ENCODE assay signal across 7 mouse cellular contexts in the genomic region with DNA sequence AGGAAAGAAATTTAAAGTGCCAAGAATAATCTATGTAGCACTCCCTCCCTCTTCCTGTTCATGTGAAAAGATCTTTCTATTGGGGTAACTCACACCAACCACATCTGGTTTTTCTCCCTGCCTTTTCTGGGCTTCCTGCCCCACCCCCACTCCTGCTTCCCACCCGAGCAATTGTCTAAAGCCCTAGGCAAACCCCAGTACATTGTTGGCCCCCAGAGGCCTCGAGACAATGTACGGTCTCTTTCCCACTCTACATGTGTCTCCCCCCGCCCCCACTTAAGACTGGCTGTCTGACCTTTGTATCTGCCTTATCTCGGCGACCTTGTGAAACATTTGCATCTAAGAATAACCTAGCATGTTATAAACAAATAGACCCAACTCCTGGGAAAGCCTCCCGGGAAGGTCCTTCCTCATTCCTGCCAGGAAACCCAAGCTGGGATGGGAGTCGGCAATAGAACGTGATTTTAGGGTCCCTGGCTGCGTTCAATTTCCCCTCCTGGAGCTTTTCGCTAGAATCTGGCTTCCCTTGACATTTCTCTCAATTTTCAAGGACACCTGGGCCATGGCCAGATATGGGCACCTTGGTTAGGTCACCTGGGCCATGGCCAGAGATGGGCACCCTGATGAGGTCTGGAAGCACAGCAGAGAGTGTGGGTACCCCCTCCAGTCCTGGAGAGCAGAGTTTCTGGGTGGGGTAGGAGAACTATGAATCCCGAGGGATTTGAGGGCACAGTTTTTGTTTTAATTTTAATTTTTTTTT.
A peak's percentile ranks its signal among the peaks of the same experiment; 100 is the strongest.
DNase-seq lines count a peak whose midpoint lies in the region; ATAC-seq and TF ChIP-seq lines count a peak whose summit lies in the region.

No protein-coding gene starts in this region.

- 33% methylated on average over 12 of the region's 12 CpGs for WGBS in embryonic facial prominence, embryonic 15.5 days
- WGBS in intestine, postnatal 0 days: 17% methylated on average over 12 of the region's 12 CpGs
- 23% methylated on average over 12 of the region's 12 CpGs for WGBS in liver, postnatal 0 days (ENCODE audit: insufficient replicate concordance)
- 52% methylated on average over 12 of the region's 12 CpGs for whole genome bisulfite sequencing in hindbrain, embryonic 14.5 days

- H3K9me3 ChIP-seq in embryonic facial prominence, embryonic 15.5 days (replicated peaks): no peaks in the 10 kb centered on the region
- H3K9me3 ChIP-seq in intestine, postnatal 0 days (ENCODE audit: control insufficient read depth): no peaks in the 10 kb centered on the region
- H3K9me3 ChIP-seq in liver, postnatal 0 days (ENCODE audit: low read length): no peaks in the 10 kb centered on the region
- H3K9me3 ChIP-seq in hindbrain, embryonic 14.5 days (ENCODE audit: control insufficient read depth, low read length): no peaks in the 10 kb centered on the region

- no peaks in the 10 kb centered on the region for H3K36me3 ChIP-seq in embryonic facial prominence, embryonic 15.5 days
- no peaks in the 10 kb centered on the region for H3K36me3 ChIP-seq in intestine, postnatal 0 days (ENCODE audit: control insufficient read depth, insufficient read depth)
- H3K36me3 ChIP-seq in liver, postnatal 0 days (replicated peaks; ENCODE audit: insufficient read depth, low read length): no peaks in the 10 kb centered on the region
- H3K36me3 ChIP-seq in hindbrain, embryonic 14.5 days (replicated peaks; ENCODE audit: control insufficient read depth, insufficient read depth): no peaks in the 10 kb centered on the region

- H3K27ac ChIP-seq in embryonic facial prominence, embryonic 15.5 days (replicated peaks): peak overlapping the region; percentile 79
- H3K27ac ChIP-seq in intestine, postnatal 0 days (ENCODE audit: low read depth, low read length): peak overlapping the region; percentile 85
- H3K27ac ChIP-seq in liver, postnatal 0 days (ENCODE audit: low read depth): no peak overlapping the region
- H3K27ac ChIP-seq in hindbrain, embryonic 14.5 days: no peak overlapping the region

- H3K4me2 ChIP-seq in embryonic facial prominence, embryonic 15.5 days (replicated peaks): peak overlapping the region; percentile 30
- peak overlapping the region; percentile 46 for H3K4me2 ChIP-seq in intestine, postnatal 0 days (replicated peaks; ENCODE audit: low read depth)
- no peak overlapping the region; the same call in 1 of the 2 replicates for H3K4me2 ChIP-seq in liver, postnatal 0 days (ENCODE audit: low read depth, low read length)
- H3K4me2 ChIP-seq in hindbrain, embryonic 14.5 days (replicated peaks): no peak overlapping the region

- DNase-seq in adrenal gland, postnatal 36 days: peak; percentile 48 to 55
- peak; percentile 24 for DNase-seq in liver, postnatal 0 days
- DNase-seq in hindbrain, embryonic 14.5 days (ENCODE audit: low spot score): no peak
- DNase-seq in thymus, postnatal 10 days (ENCODE audit: low spot score in 2 of 2): no peak

- no peak overlapping the region for H3K9ac ChIP-seq in embryonic facial prominence, embryonic 15.5 days
- 0 out of 2 replicates have a peak overlapping the region, but pooled peaks have one; percentile 23 for H3K9ac ChIP-seq in intestine, postnatal 0 days (ENCODE audit: low read depth, low read length)
- no peak overlapping the region for H3K9ac ChIP-seq in liver, postnatal 0 days (replicated peaks)
- H3K9ac ChIP-seq in hindbrain, embryonic 14.5 days: no peak overlapping the region

- H3K4me3 ChIP-seq in embryonic facial prominence, embryonic 15.5 days (replicated peaks): no peak overlapping the region
- no peak overlapping the region for H3K4me3 ChIP-seq in intestine, postnatal 0 days (ENCODE audit: low read depth, low read length)
- H3K4me3 ChIP-seq in liver, postnatal 0 days (ENCODE audit: low read depth, low read length): no peak overlapping the region
- no peak overlapping the region for H3K4me3 ChIP-seq in hindbrain, embryonic 14.5 days (replicated peaks; ENCODE audit: low read length)

- no peak; the same call in 1 of the 2 replicates for TF ChIP-seq EP300 in liver, postnatal 0 days (IDR thresholded peaks at IDR 0.05; ENCODE audit: low read depth)

- TF ChIP-seq CTCF in intestine, postnatal 0 days (IDR thresholded peaks at IDR 0.05; ENCODE audit: low read depth): no peak
- no peak for TF ChIP-seq CTCF in liver, postnatal 0 days (IDR thresholded peaks at IDR 0.05; ENCODE audit: low read depth)

- H3K4me1 ChIP-seq in embryonic facial prominence, embryonic 15.5 days: peaks cover 18% of the 10 kb centered on the region
- peaks cover 9% of the 10 kb centered on the region; the same call in 1 of the 2 replicates for H3K4me1 ChIP-seq in intestine, postnatal 0 days (replicated peaks; ENCODE audit: control insufficient read depth, insufficient read depth, low read length)
- peaks cover 17% of the 10 kb centered on the region for H3K4me1 ChIP-seq in liver, postnatal 0 days (ENCODE audit: insufficient read depth)
- H3K4me1 ChIP-seq in hindbrain, embryonic 14.5 days (replicated peaks; ENCODE audit: control insufficient read depth, insufficient read depth, low read length): no peaks in the 10 kb centered on the region

- H3K27me3 ChIP-seq in embryonic facial prominence, embryonic 15.5 days: no peaks in the 10 kb centered on the region
- H3K27me3 ChIP-seq in intestine, postnatal 0 days (replicated peaks; ENCODE audit: control insufficient read depth, insufficient read depth, low read length): no peaks in the 10 kb centered on the region
- no peaks in the 10 kb centered on the region for H3K27me3 ChIP-seq in liver, postnatal 0 days (ENCODE audit: insufficient read depth, low read length)
- H3K27me3 ChIP-seq in hindbrain, embryonic 14.5 days (ENCODE audit: control insufficient read depth, insufficient read depth, low read length): no peaks in the 10 kb centered on the region

- ATAC-seq in embryonic facial prominence, embryonic 15.5 days (ENCODE audit: insufficient number of reproducible peaks, low FRiP score, low TSS enrichment, low read depth): peak; percentile 47; the same call in 1 of the 2 replicates
- peak; percentile 69 for ATAC-seq in intestine, postnatal 0 days
- ATAC-seq in liver, postnatal 0 days: 0 out of 2 replicates have a peak, but pooled peaks have one; percentile 19
- no peak for ATAC-seq in hindbrain, embryonic 14.5 days (ENCODE audit: low FRiP score)
- ATAC-seq in frontal cortex, adult (ENCODE audit: low TSS enrichment): no peak

Comparison
In these comparisons a context has a peak if more than half of its experiments do, and no peak if none do; other contexts are left out.
1. DNase-seq: peak in adrenal gland, postnatal 36 days (2 of 2) and liver, postnatal 0 days (single experiment); none in hindbrain, embryonic 14.5 days (single experiment) and thymus, postnatal 10 days (0 of 2).
2. ATAC-seq: peak in embryonic facial prominence, embryonic 15.5 days (single experiment), intestine, postnatal 0 days (single experiment) and liver, postnatal 0 days (single experiment); none in hindbrain, embryonic 14.5 days (single experiment) and frontal cortex, adult (single experiment).
3. H3K27ac ChIP-seq: peak in embryonic facial prominence, embryonic 15.5 days (single experiment) and intestine, postnatal 0 days (single experiment); none in liver, postnatal 0 days (single experiment) and hindbrain, embryonic 14.5 days (single experiment).
4. H3K4me2 ChIP-seq: peak in embryonic facial prominence, embryonic 15.5 days (single experiment) and intestine, postnatal 0 days (single experiment); none in liver, postnatal 0 days (single experiment) and hindbrain, embryonic 14.5 days (single experiment).